Mouse (Mus musculus) stomach, embryonic 14.5 days (tissue): Measurements from ENCODE around the gene Runx2. TPM values are rescaled to one million over a fixed set of nuclear protein-coding genes. Genes with fewer than 3 reads are reported as not detected.

Source experiments
- ATAC-seq: fragments of 200-750 bp; cut with Nextera tagmentation; 2 replicates; pipeline ENCODE4 v1.8.0; 2017; ENCODE audit warnings: low read depth, moderate TSS enrichment; ENCODE audit not compliant: insufficient number of reproducible peaks, insufficient read depth, low FRiP score
- H3K27ac ChIP-seq: fragments of 300-500 bp; sonication (generic); 2 replicates; pipeline ENCODE4 v1.5.1; 2014; ENCODE audit warnings: mild to moderate bottlenecking, low read length, moderate library complexity, mixed read lengths
- H3K27me3 ChIP-seq: fragments of 300-500 bp; sonication (generic); 2 replicates; pipeline ENCODE4 v1.6.1; 2014; ENCODE audit warnings: low read length, control low read depth, mixed read lengths; ENCODE audit not compliant: control insufficient read depth, insufficient read depth
- H3K36me3 ChIP-seq: fragments of 300-500 bp; sonication (generic); 2 replicates; pipeline ENCODE4 v1.6.1; 2014; ENCODE audit warnings: mild to moderate bottlenecking, control low read depth, low read length, moderate library complexity, mixed read lengths; ENCODE audit not compliant: control insufficient read depth, insufficient read depth
- H3K4me1 ChIP-seq: fragments of 300-500 bp; sonication (generic); 2 replicates; pipeline ENCODE4 v1.6.1; 2014; ENCODE audit warnings: low read length, control low read depth, mixed read lengths; ENCODE audit not compliant: control insufficient read depth, insufficient read depth
- H3K4me2 ChIP-seq: fragments of 300-500 bp; sonication (generic); replicated peaks from 2 replicates; pipeline ENCODE4 v1.6.1; 2014; ENCODE audit warnings: low read depth, low read length, control low read depth
- H3K4me3 ChIP-seq: fragments of 300-500 bp; sonication (generic); 2 replicates; pipeline ENCODE4 v1.5.1; 2014; ENCODE audit warnings: low read depth, low read length, control low read depth
- H3K9ac ChIP-seq: fragments of 300-500 bp; sonication (generic); replicated peaks from 2 replicates; pipeline ENCODE4 v1.6.1; 2014; ENCODE audit warnings: low read depth, mild to moderate bottlenecking, control low read depth, low read length, moderate library complexity, mixed read lengths
- H3K9me3 ChIP-seq: fragments of 300-500 bp; sonication (generic); 2 replicates; pipeline ENCODE4 v1.6.1; 2016; ENCODE audit warnings: low read depth, low read length, control low read depth; ENCODE audit not compliant: control insufficient read depth
- WGBS: fragments of 180-500 bp; shearing (Covaris S2); extraction: QIAGEN DNeasy Blood & Tissue Kit; methylation state at CpG from one replicate; pipeline ENCODE4 v1.1.7; 2014; 5-methylcytosine and 5-hydroxymethylcytosine counted together
- polyA plus RNA-seq: library from polyadenylated mRNA; unstranded; fragments of >200 nt; fragmentation: Nextera tagmentation; extraction: Ambion mirVana; gene quantifications from 2 replicates; pipeline ENCODE4 v1.2.1, GENCODE M21; 2014

The Runx2 gene
- polyA plus RNA-seq, 1 experiment from 2014 or later = 1.00 TPM

DNA sequence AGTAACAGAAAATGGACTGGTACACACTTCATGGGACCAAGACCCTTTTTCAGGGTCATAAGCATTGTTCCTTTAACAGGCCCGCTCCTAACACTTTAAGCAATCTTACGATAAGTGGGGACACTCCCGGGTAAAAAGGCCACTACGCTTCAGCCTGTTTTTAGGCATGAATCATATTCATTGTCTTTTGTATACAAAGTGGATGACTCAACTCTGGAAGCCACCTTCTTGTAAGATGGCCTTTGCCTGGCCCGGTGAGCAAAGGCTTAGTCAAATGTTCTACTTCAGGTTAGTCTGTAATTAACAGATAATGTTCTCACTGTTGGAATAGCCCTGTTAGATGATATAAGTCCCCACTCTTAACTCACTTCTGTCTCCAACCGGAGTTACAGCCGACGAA, 338.7 kb downstream of the Runx2 start:
- H3K4me2 ChIP-seq = no peak overlapping the region
- no peak overlapping the region for H3K4me3 ChIP-seq
- H3K36me3 ChIP-seq = no peaks in the 10 kb centered on the region
- H3K9me3 ChIP-seq = no peaks in the 10 kb centered on the region
- H3K4me1 ChIP-seq = no peaks in the 10 kb centered on the region
- no peak overlapping the region for H3K9ac ChIP-seq
- WGBS = 91% methylated on average over 8 of the region's 8 CpGs
- H3K27ac ChIP-seq = no peak overlapping the region
- no peaks in the 10 kb centered on the region for H3K27me3 ChIP-seq
- ATAC-seq = no peak

DNA sequence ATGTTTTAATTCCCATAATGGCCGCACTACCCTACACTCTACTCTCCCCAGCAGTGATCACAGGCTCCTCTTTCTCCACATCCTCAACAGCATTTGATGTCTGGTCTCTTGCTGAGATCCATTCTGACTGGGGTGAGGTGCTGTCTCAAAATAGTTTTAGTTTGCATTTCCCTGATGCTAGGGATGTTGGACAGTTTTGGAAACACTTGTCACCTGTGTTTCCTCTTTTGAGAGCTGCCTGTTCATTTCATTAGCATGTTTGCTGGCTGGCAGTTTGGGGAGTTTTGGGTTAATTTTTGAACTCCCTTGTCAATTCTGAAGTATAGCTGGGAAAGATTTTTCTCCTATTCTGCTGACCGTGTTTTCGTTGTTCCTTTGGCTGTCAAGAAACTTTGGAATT, 340.3 kb downstream of the Runx2 start:
- no peak overlapping the region for H3K27ac ChIP-seq
- WGBS = 75% methylated on average over 3 of the region's 3 CpGs
- H3K9me3 ChIP-seq = no peaks in the 10 kb centered on the region
- H3K9ac ChIP-seq = no peak overlapping the region
- no peaks in the 10 kb centered on the region for H3K36me3 ChIP-seq
- no peak overlapping the region for H3K4me3 ChIP-seq
- no peak overlapping the region for H3K4me2 ChIP-seq
- ATAC-seq = no peak
- H3K27me3 ChIP-seq = no peaks in the 10 kb centered on the region
- no peaks in the 10 kb centered on the region for H3K4me1 ChIP-seq

DNA sequence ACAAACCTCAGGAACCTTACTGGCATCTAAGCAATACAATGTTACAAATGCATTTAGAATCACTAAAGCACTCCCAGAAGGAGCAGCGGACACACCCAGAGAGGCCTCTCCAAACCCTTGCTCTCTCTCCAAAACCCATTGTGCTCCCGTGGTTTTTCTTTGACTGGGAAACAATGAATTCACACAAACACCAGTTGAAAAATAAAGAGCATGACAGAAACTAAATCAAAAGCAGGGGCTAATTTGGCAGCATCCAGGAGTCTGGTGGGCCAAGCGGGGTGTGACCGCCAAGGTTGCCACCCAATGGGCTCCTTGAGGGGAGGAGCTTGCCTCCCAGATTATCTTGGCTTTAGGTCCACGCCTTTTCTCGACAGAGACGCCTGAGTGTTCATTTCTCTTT, 341.9 kb downstream of the Runx2 start:
- Histone ChIP-seq H3K9me3 (no peaks in the 10 kb centered on the region), H3K4me3 (no peak overlapping the region), H3K27me3 (no peaks in the 10 kb centered on the region), H3K27ac (no peak overlapping the region), H3K9ac (no peak overlapping the region), H3K4me2 (no peak overlapping the region), H3K36me3 (no peaks in the 10 kb centered on the region), H3K4me1 (no peaks in the 10 kb centered on the region)
- WGBS = 77% methylated on average over 7 of the region's 7 CpGs
- ATAC-seq = no peak

DNA sequence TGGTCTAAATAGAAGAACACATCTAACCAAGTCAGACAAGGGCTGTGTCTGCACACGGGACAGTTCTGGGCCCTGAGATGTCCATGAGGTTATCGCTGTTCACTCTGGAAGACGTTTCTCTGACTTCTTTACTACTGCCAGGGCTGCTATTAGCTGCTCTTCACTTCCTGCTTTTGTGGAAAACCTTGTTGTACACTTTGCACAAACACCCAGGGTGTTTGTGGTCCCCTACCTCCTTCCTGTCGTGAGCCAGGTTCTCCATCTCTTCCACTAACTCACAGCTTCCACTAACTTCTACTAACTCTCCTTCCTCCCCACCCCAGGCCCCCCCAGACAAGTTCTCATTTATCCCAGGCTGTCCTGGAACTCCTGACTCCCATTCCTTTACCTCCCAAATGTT, 350.9 kb downstream of the Runx2 start:
- no peak for ATAC-seq
- Histone ChIP-seq H3K4me3 (no peak overlapping the region), H3K27me3 (no peaks in the 10 kb centered on the region), H3K9ac (no peak overlapping the region), H3K9me3 (no peaks in the 10 kb centered on the region), H3K4me1 (no peaks in the 10 kb centered on the region), H3K36me3 (no peaks in the 10 kb centered on the region), H3K27ac (no peak overlapping the region), H3K4me2 (no peak overlapping the region)
- 81% methylated on average over 4 of the region's 4 CpGs for WGBS

DNA sequence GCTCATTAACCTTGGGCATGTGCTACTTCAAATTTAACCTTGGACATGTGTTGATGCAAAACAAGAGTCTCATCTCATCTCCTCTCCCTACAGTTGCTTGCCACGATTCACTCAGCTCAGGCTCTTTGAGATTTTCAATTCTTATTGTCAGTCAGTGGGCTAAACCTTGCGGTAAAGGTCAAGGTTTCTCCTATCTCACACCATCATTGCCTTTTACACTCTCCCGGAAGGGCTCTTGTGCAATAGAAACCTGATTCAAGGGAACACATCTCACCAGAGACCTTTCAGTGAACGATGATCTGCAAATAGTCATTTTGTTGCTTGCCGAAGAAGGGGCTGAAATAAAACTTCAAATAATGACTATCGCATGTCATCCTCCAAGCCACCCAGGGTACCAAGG, 354.4 kb downstream of the Runx2 start:
- Histone ChIP-seq H3K36me3 (no peaks in the 10 kb centered on the region), H3K27me3 (no peaks in the 10 kb centered on the region), H3K4me2 (no peak overlapping the region), H3K27ac (no peak overlapping the region), H3K9me3 (no peaks in the 10 kb centered on the region), H3K4me1 (no peaks in the 10 kb centered on the region), H3K9ac (no peak overlapping the region), H3K4me3 (no peak overlapping the region)
- ATAC-seq = no peak
- WGBS = 91% methylated on average over 6 of the region's 6 CpGs

DNA sequence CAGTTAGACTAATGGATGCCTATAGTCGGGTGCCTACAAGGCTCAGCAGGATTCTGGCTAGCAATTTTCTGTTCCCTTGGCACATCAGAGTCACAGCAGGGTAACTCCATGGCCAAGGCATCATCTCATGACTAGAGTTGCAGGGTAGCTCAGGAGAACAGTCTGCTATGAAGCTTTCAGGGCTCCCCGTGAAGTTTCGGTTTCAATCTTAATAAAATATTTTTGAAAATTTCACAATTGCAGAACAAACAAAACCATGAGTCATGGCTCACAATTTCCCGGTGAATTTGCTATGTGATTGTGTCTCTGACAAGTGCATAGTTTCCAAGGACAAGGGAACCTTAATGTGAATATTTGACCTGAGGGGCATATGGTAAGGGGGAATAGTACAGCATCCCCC, 355.6 kb downstream of the Runx2 start:
- no peak overlapping the region for H3K27ac ChIP-seq
- H3K36me3 ChIP-seq = no peaks in the 10 kb centered on the region
- no peak overlapping the region for H3K9ac ChIP-seq
- H3K4me3 ChIP-seq = no peak overlapping the region
- H3K9me3 ChIP-seq = no peaks in the 10 kb centered on the region
- 87% methylated on average over 4 of the region's 4 CpGs for WGBS
- H3K27me3 ChIP-seq = no peaks in the 10 kb centered on the region
- ATAC-seq = no peak
- H3K4me2 ChIP-seq = no peak overlapping the region
- no peaks in the 10 kb centered on the region for H3K4me1 ChIP-seq

DNA sequence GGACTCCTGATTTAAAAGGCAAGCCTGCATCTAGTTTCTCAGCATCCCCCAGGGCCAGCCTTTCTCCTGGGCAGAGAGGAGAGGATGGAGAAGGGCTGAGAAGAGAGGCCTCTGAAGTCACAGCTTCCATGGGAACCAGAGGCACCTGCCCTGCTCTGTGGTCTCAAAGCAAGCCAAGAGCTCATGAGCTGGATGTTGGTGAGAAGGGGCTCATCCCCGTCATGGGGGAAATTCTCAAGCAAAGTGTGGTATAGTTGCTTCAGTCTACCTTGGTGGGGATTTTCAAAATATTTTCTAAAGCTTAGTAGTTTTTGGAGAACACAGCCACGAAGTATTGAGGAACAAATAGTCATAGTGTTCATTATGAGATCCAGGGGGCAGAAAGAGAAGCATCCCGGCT, 357.9 kb downstream of the Runx2 start:
- ATAC-seq = no peak
- Histone ChIP-seq H3K9me3 (no peaks in the 10 kb centered on the region), H3K4me1 (no peaks in the 10 kb centered on the region), H3K4me3 (no peak overlapping the region), H3K36me3 (no peaks in the 10 kb centered on the region), H3K27ac (no peak overlapping the region), H3K4me2 (no peak overlapping the region), H3K9ac (no peak overlapping the region), H3K27me3 (no peaks in the 10 kb centered on the region)
- 87% methylated on average over 3 of the region's 3 CpGs for WGBS

DNA sequence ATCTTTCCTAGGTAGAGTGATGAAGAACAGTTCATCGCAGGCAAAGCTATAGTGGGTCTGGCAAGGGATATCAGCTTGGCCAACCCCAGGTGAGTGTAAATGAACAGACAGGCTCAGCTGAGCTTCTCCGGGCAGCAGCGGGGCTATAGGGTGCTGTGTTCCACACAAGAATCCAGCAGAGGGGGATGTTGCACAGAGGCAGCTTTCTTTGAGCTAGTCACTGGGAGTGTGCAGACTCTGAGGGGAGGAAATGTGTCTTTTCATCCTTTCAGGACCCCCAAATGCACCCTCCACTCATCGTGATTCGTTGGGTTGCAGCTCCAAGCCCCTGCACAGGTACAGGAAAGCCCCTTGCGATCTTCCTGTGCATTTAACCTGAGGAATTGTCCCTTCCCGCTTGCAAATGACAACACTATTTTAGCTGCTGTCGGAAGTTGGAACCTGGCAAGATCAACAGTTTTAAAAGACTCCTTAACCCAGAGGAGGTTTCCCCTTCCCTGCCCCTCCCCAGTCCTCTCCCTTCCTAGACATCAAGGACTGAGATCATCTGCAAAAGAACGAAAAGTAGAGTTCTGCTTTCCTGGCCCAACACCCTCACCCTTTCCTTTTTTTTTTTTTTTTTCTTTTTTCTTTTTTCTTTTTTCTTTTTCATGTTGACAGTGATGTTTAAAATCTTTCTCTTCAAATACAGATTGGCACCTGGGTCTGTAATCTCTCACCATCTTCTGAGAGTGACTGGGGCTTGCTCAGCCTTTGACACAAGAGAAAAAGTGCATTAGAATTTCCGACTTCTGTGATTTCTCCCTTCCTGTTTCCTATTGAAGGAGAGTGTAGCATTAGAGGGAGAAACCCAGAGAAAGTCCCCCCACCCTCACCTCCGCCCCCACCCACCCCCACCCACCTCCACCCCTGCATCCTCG, 358.7 kb downstream of the Runx2 start:
- 30% methylated on average over 12 of the region's 12 CpGs for whole genome bisulfite sequencing
- no peak for ATAC-seq
- no peak overlapping the region for H3K4me2 ChIP-seq
- no peak overlapping the region for H3K9ac ChIP-seq
- H3K27ac ChIP-seq = no peak overlapping the region
- H3K9me3 ChIP-seq = no peaks in the 10 kb centered on the region
- no peaks in the 10 kb centered on the region for H3K36me3 ChIP-seq
- no peaks in the 10 kb centered on the region for H3K4me1 ChIP-seq
- no peak overlapping the region for H3K4me3 ChIP-seq
- H3K27me3 ChIP-seq = no peaks in the 10 kb centered on the region
